Mouse (Mus musculus) G1E (cell line): ENCODE measurements around the gene Tex9. TPM values are rescaled to one million over a fixed set of nuclear protein-coding genes. Genes with fewer than 3 reads are reported as not detected.

Source experiments
- ATAC-seq: 2 replicates; pipeline ENCODE4 v1.8.0; 2016; ENCODE audit warnings: mild to moderate bottlenecking; ENCODE audit not compliant: insufficient number of reproducible peaks, poor library complexity, low FRiP score, severe bottlenecking; ENCODE audit errors: extremely low read depth
- DNase-seq: peaks from one replicate; pipeline ENCODE4 v3.0.0; 2012; ENCODE audit warnings: low spot score
- H3K27me3 ChIP-seq: 2 replicates; pipeline ENCODE4 v1.6.1; 2012; ENCODE audit warnings: mild to moderate bottlenecking, low read length, inconsistent platforms; ENCODE audit not compliant: insufficient read depth
- H3K36me3 ChIP-seq: replicated peaks from 2 replicates; pipeline ENCODE3; 2012; ENCODE audit warnings: mild to moderate bottlenecking, inconsistent platforms
- H3K4me1 ChIP-seq: 2 replicates; pipeline ENCODE4 v1.6.1; 2012; ENCODE audit warnings: low read depth, low read length, inconsistent platforms, mixed read lengths; ENCODE audit not compliant: insufficient read depth
- H3K4me3 ChIP-seq: 2 replicates; pipeline ENCODE4 v1.5.1; 2012; ENCODE audit warnings: low read depth, mild to moderate bottlenecking, inconsistent platforms, low read length, moderate library complexity, mixed read lengths
- H3K9me3 ChIP-seq: replicated peaks from 2 replicates; pipeline ENCODE4 v1.6.1; 2012; ENCODE audit warnings: inconsistent platforms
- CTCF ChIP-seq: IDR thresholded peaks from 2 replicates; pipeline ENCODE4 v1.5.1; 2012; ENCODE audit warnings: low read depth, low read length, inconsistent platforms, mixed read lengths
- GATA1 ChIP-seq: IDR thresholded peaks from 2 replicates; pipeline ENCODE4 v1.6.1; 2012; ENCODE audit warnings: borderline replicate concordance, low read length, inconsistent platforms, mixed read lengths
- GATA2 ChIP-seq: IDR thresholded peaks from 2 replicates; pipeline ENCODE4 v1.6.1; 2012; ENCODE audit warnings: low read depth, low read length, inconsistent platforms, borderline replicate concordance
- POLR2AphosphoS5 ChIP-seq: IDR thresholded peaks from 2 replicates; pipeline ENCODE4 v1.6.1; 2012; ENCODE audit warnings: low read depth, low read length, inconsistent platforms; ENCODE audit not compliant: insufficient replicate concordance
- TAL1 ChIP-seq: conservative IDR thresholded peaks from 2 replicates; pipeline ENCODE4 v1.6.1; 2012; ENCODE audit warnings: low read depth, low read length, inconsistent platforms, mixed read lengths
- polyA plus RNA-seq: library from polyadenylated mRNA; stranded (reverse); fragments of >175 nt; gene quantifications from 2 replicates; pipeline ENCODE4 v1.2.3, GENCODE M21; 2012
- total RNA-seq, 2 experiments: library from RNA; stranded (forward) in 1 of 2; stranded (reverse) in 1 of 2; fragments of 200-1000 nt in 1 of 2; fragments of >200 nt in 1 of 2; fragmentation: Nextera tagmentation in 1 of 2; gene quantifications; 2 replicates each; pipeline ENCODE4 v1.2.3; 2014 to 2017

The Tex9 gene
- total and polyA plus RNA-seq, 3 experiments, result 31.0 to 164 (median 124) TPM

DNA sequence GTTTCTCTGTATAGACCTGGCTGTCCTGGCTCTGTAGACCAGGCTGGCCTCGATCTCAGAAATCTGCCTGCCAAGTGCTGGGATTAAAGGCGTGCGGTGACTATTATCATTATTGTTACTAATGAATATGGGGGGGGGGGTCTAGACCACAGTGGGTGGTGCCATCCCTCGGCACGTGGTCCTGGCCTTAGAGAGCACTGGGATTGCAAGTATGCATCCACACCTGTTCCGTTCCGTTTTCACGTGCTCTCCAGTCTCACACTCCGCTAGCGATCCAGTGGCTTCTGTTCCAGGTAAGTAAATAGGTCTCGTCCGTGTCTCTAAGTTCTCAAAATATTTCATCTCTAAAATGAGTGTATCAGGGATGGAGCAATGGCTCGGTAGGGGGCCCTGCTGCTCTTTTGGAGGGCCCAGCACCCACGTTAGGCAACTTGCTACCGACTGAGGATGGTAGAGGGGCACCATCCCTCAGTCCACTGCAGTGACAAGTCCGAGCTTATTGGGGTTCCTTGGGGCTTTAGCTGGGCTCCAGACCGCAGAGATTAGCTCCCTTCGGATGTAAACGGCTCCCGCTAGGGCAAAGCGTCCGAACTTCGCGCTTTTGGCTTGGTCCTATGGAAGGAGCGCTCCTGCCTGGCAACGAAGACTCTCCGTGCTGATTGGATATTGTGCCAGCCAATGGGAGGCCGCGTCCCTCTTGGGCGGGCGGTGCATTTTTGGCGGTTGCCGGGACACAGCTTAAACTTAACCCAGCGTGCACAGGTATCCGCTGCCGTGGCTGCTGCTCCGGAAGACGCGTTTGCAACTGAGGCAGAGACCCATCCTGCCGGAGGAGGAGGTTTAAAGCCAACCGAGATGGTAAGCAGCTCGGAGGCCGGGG, 54.0 kb downstream of the Tex9 start, which contains the start of gene Mns1:
Gene Mns1, plus strand, starts transcription at position 190 of the 880 bp plus-strand sequence.
- no peaks in the 10 kb centered on the region for H3K9me3 ChIP-seq
- no peaks in the 10 kb centered on the region for H3K27me3 ChIP-seq
- DNase-seq, result peak; percentile 87
- H3K36me3 ChIP-seq, result peaks cover 11% of the 10 kb centered on the region
- peaks cover 62% of the 10 kb centered on the region for H3K4me1 ChIP-seq
- no peak for TF ChIP-seq GATA1
- TF ChIP-seq TAL1, result no peak
- no peak for TF ChIP-seq CTCF
- TF ChIP-seq GATA2, result no peak
- TF ChIP-seq POLR2AphosphoS5, result no peak
- peak; percentile 86 for ATAC-seq
- H3K4me3 ChIP-seq, result peak within 1 kb of the TSS; percentile 73

DNA sequence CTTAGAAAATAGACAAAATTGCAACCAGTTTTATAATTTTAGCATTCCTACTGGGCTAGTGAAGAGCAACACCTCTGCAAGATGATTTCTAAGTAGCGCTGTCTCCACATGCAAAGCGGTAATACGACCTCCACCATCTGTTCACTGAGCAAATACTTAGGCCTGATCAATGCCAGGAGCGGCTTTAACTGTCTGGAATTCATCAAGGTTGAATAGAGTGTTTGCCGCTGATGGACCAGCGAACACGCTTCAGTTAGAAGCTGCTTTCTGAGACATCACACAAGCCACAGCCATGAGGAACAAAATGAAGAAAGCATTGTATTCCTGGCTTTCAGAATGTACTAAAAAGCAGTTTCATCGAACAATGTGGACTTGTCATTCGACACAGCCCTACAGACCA, 57.1 kb downstream of the Tex9 start:
- no peaks in the 10 kb centered on the region for H3K27me3 ChIP-seq
- TF ChIP-seq TAL1 (no peak), CTCF (no peak), GATA1 (no peak), POLR2AphosphoS5 (no peak), GATA2 (no peak)
- H3K9me3 ChIP-seq, result no peaks in the 10 kb centered on the region
- no peak for DNase-seq
- peaks cover 44% of the 10 kb centered on the region for H3K4me1 ChIP-seq
- peaks cover 2% of the 10 kb centered on the region for H3K36me3 ChIP-seq
- ATAC-seq, result no peak
- no peak overlapping the region for H3K4me3 ChIP-seq

DNA sequence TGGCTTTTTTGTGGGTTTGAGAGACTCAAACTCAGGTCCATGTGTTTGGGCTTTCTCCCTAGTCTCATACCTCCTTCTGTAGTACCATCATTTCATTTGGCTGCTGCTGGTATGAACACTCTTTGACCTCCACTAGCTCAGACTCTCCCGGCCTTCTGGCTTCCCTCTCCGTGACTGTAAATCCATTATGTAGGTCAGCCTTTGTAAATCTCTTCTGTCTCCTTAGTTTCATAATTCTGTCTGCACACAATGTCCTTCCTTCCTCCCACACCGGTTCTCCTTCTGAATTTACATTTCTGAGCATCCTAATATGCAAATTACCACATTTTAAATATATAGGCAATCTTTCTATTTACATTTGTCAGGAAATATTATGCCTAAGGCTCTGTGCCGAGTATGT, 64.2 kb downstream of the Tex9 start:
- Histone ChIP-seq H3K36me3 (no peaks in the 10 kb centered on the region), H3K27me3 (peaks cover 8% of the 10 kb centered on the region), H3K9me3 (no peaks in the 10 kb centered on the region), H3K4me1 (peaks cover 16% of the 10 kb centered on the region), H3K4me3 (no peak overlapping the region)
- TF ChIP-seq POLR2AphosphoS5 (no peak), TAL1 (no peak), GATA1 (no peak), GATA2 (no peak), CTCF (no peak)
- no peak for DNase-seq
- no peak for ATAC-seq

GRCm38 (mm10) chr9:72425300-72425850, 66.6 kb downstream of the Tex9 start:
- Histone ChIP-seq H3K27me3 (peaks cover 8% of the 10 kb centered on the region), H3K36me3 (no peaks in the 10 kb centered on the region), H3K9me3 (no peaks in the 10 kb centered on the region), H3K4me3 (no peak overlapping the region), H3K4me1 (peaks cover 28% of the 10 kb centered on the region)
- no peak for DNase-seq
- TF ChIP-seq CTCF (no peak), TAL1 (no peak), POLR2AphosphoS5 (no peak), GATA2 (no peak), GATA1 (no peak)
- no peak for ATAC-seq

DNA sequence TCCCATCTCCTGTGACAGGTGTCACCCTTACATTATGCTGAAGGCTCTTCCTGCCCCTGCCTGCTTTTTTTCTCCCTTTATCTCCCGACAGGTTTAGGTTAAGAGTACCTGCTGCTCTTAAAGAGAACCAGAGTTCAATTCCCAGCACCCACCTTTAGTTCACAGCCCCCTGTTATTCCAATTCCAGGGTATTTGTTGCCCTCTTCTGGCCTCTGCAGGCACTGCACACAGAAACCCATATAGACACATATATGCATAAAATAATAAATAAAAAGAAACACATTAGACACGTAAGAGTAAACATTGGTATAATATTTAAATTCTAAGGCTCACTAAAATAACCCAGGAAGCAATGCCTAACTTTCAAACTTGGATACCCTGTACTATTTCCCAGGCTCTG, 69.3 kb downstream of the Tex9 start:
- Histone ChIP-seq H3K27me3 (peaks cover 4% of the 10 kb centered on the region; the same call in 1 of the 2 replicates), H3K4me3 (no peak overlapping the region), H3K36me3 (no peaks in the 10 kb centered on the region), H3K9me3 (no peaks in the 10 kb centered on the region), H3K4me1 (peaks cover 35% of the 10 kb centered on the region)
- TF ChIP-seq GATA1 (no peak), TAL1 (no peak), CTCF (no peak), POLR2AphosphoS5 (no peak), GATA2 (no peak)
- ATAC-seq (no peak), DNase-seq (no peak)

DNA sequence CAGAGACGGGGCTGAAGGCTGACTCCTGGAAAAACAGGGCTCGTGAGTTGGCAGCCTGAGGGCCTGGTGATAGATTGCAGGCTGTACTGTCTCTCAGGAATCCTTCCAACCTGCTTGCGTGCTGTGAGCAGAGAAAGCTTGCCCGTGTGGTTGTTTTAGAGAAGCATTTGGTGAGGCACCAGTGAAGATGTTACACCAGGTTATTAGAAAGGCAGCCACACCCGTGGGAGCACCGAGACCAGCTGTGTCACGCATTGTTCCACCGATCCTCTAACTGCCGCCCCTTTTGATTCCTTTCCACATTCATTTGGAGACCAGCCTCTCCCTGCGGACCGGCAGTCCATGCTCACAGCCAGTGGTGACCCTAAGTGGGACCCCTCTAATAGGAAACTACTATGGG, 69.7 kb downstream of the Tex9 start:
- peaks cover 31% of the 10 kb centered on the region for H3K4me1 ChIP-seq
- no peak overlapping the region for H3K4me3 ChIP-seq
- TF ChIP-seq TAL1 (no peak), CTCF (no peak), GATA2 (no peak), POLR2AphosphoS5 (no peak), GATA1 (no peak)
- no peaks in the 10 kb centered on the region for H3K9me3 ChIP-seq
- H3K36me3 ChIP-seq, result no peaks in the 10 kb centered on the region
- ATAC-seq (no peak), DNase-seq (no peak)
- H3K27me3 ChIP-seq, result no peaks in the 10 kb centered on the region
